Comparison of ENCODE assay signal across 11 mouse cellular contexts in genomic region chr5:148969648-148970047, GRCm38 (mm10). TPM values are rescaled to one million over a fixed set of nuclear protein-coding genes. Genes with fewer than 3 reads are reported as not detected.
DNase-seq lines count a peak whose midpoint lies in the region; ATAC-seq and TF ChIP-seq lines count a peak whose summit lies in the region.
"Had no signal": no experiment of that assay in that cellular context is flagged by ENCODE, and none has a peak within 500 bp of the region (broad histone marks: within the 10 kb centered on the region; RNA-seq: fewer than 3 reads in every experiment).

No protein-coding gene starts in this region.

- H3K9ac ChIP-seq in hindbrain, postnatal 0 days (replicated peaks; ENCODE audit: low read length) = no peak overlapping the region
- no peak overlapping the region for H3K9ac ChIP-seq in hindbrain, embryonic 12.5 days
- no peak overlapping the region for H3K9ac ChIP-seq in kidney, embryonic 14.5 days (ENCODE audit: low read depth, low read length)
- H3K9ac ChIP-seq in stomach, embryonic 15.5 days = no peak overlapping the region
- H3K9ac ChIP-seq in forebrain, postnatal 0 days = no peak overlapping the region
- H3K9ac ChIP-seq: midbrain, embryonic 12.5 days had no signal

- no peaks in the 10 kb centered on the region for H3K27me3 ChIP-seq in hindbrain, postnatal 0 days (ENCODE audit: insufficient read depth, low read length)
- H3K27me3 ChIP-seq in hindbrain, embryonic 12.5 days = no peaks in the 10 kb centered on the region
- no peaks in the 10 kb centered on the region for H3K27me3 ChIP-seq in kidney, embryonic 14.5 days (ENCODE audit: control insufficient read depth, insufficient read depth, low read length)
- H3K27me3 ChIP-seq in stomach, embryonic 15.5 days (replicated peaks) = no peaks in the 10 kb centered on the region
- H3K27me3 ChIP-seq in forebrain, postnatal 0 days (ENCODE audit: insufficient read depth, low read length) = no peaks in the 10 kb centered on the region
- H3K27me3 ChIP-seq: midbrain, embryonic 12.5 days had no signal

- ATAC-seq in hindbrain, postnatal 0 days = no peak
- no peak for ATAC-seq in hindbrain, embryonic 12.5 days (ENCODE audit: low FRiP score)
- ATAC-seq in kidney, embryonic 14.5 days (ENCODE audit: low FRiP score, low TSS enrichment) = peak; percentile 62
- ATAC-seq in stomach, embryonic 15.5 days (ENCODE audit: insufficient read depth, low FRiP score, low read depth) = no peak
- no peak for ATAC-seq in forebrain, postnatal 0 days

- no peak overlapping the region for H3K27ac ChIP-seq in hindbrain, postnatal 0 days
- H3K27ac ChIP-seq in hindbrain, embryonic 12.5 days = no peak overlapping the region
- H3K27ac ChIP-seq in kidney, embryonic 14.5 days (ENCODE audit: low read depth, low read length) = peak overlapping the region; percentile 70; the same call in 1 of the 2 replicates
- H3K27ac ChIP-seq in stomach, embryonic 15.5 days = peak overlapping the region; percentile 28; the same call in 1 of the 2 replicates
- no peak overlapping the region for H3K27ac ChIP-seq in forebrain, postnatal 0 days (ENCODE audit: low read depth, low read length)
- H3K27ac ChIP-seq: midbrain, embryonic 12.5 days had no signal

- no peak for TF ChIP-seq CTCF in hindbrain, postnatal 0 days (IDR thresholded peaks at IDR 0.05; ENCODE audit: low read depth)
- TF ChIP-seq CTCF in forebrain, postnatal 0 days (IDR thresholded peaks at IDR 0.05; ENCODE audit: low read depth) = no peak

- DNase-seq in hindbrain, postnatal 0 days (ENCODE audit: low spot score) = peak; percentile 22
- peak; percentile 39 for DNase-seq in gastrocnemius, postnatal 36 days
- DNase-seq in spleen, postnatal 14 days (ENCODE audit: low spot score in 2 of 2) = no peak
- no peak for DNase-seq in forebrain, postnatal 0 days
- DNase-seq in cerebellum, postnatal 25 days = no peak

- no peak overlapping the region for H3K4me2 ChIP-seq in hindbrain, postnatal 0 days (ENCODE audit: low read depth, low read length)
- no peak overlapping the region for H3K4me2 ChIP-seq in hindbrain, embryonic 12.5 days (replicated peaks)
- H3K4me2 ChIP-seq in kidney, embryonic 14.5 days (replicated peaks; ENCODE audit: low read depth, low read length) = no peak overlapping the region
- no peak overlapping the region for H3K4me2 ChIP-seq in stomach, embryonic 15.5 days
- no peak overlapping the region for H3K4me2 ChIP-seq in forebrain, postnatal 0 days (ENCODE audit: low read depth)
- H3K4me2 ChIP-seq: midbrain, embryonic 12.5 days had no signal

- 54% methylated on average over 9 of the region's 9 CpGs for WGBS in hindbrain, postnatal 0 days
- WGBS in hindbrain, embryonic 12.5 days = 66% methylated on average over 9 of the region's 9 CpGs
- 31% methylated on average over 9 of the region's 9 CpGs for WGBS in kidney, embryonic 14.5 days
- WGBS in stomach, embryonic 15.5 days = 54% methylated on average over 9 of the region's 9 CpGs
- 63% methylated on average over 9 of the region's 9 CpGs for WGBS in forebrain, postnatal 0 days

- intact Hi-C loops in gastrocnemius, postnatal 36 days (cut with DNase I) = no loop called here

- H3K36me3 ChIP-seq in hindbrain, postnatal 0 days (ENCODE audit: insufficient read depth, low read length) = no peaks in the 10 kb centered on the region
- H3K36me3 ChIP-seq in hindbrain, embryonic 12.5 days = no peaks in the 10 kb centered on the region
- H3K36me3 ChIP-seq in kidney, embryonic 14.5 days (ENCODE audit: control insufficient read depth, insufficient read depth, low read length) = no peaks in the 10 kb centered on the region
- no peaks in the 10 kb centered on the region for H3K36me3 ChIP-seq in stomach, embryonic 15.5 days
- H3K36me3 ChIP-seq in forebrain, postnatal 0 days (ENCODE audit: insufficient read depth) = no peaks in the 10 kb centered on the region
- H3K36me3 ChIP-seq: midbrain, embryonic 12.5 days had no signal

- H3K4me1 ChIP-seq in hindbrain, postnatal 0 days (ENCODE audit: insufficient read depth, low read length) = peaks cover 16% of the 10 kb centered on the region; the same call in 1 of the 2 replicates
- peaks cover 27% of the 10 kb centered on the region for H3K4me1 ChIP-seq in hindbrain, embryonic 12.5 days
- peaks cover 24% of the 10 kb centered on the region for H3K4me1 ChIP-seq in kidney, embryonic 14.5 days (ENCODE audit: control insufficient read depth, insufficient read depth, low read length)
- H3K4me1 ChIP-seq in stomach, embryonic 15.5 days = peaks cover 29% of the 10 kb centered on the region
- H3K4me1 ChIP-seq in forebrain, postnatal 0 days (ENCODE audit: insufficient read depth) = peaks cover 26% of the 10 kb centered on the region

- H3K9me3 ChIP-seq in hindbrain, postnatal 0 days (ENCODE audit: low read length) = no peaks in the 10 kb centered on the region
- no peaks in the 10 kb centered on the region for H3K9me3 ChIP-seq in hindbrain, embryonic 12.5 days (replicated peaks)
- no peaks in the 10 kb centered on the region for H3K9me3 ChIP-seq in kidney, embryonic 14.5 days (ENCODE audit: control insufficient read depth, low read length)
- H3K9me3 ChIP-seq in stomach, embryonic 15.5 days = no peaks in the 10 kb centered on the region
- H3K9me3 ChIP-seq in forebrain, postnatal 0 days (ENCODE audit: low read length) = no peaks in the 10 kb centered on the region
- H3K9me3 ChIP-seq: midbrain, embryonic 12.5 days had no signal

- no peak overlapping the region for H3K4me3 ChIP-seq in hindbrain, postnatal 0 days (ENCODE audit: low read length)
- no peak overlapping the region for H3K4me3 ChIP-seq in hindbrain, embryonic 12.5 days
- no peak overlapping the region for H3K4me3 ChIP-seq in kidney, embryonic 14.5 days (ENCODE audit: low read length)
- H3K4me3 ChIP-seq in stomach, embryonic 15.5 days (replicated peaks) = no peak overlapping the region
- H3K4me3 ChIP-seq in forebrain, postnatal 0 days (ENCODE audit: low read depth, low read length) = no peak overlapping the region
- H3K4me3 ChIP-seq: erythroblast, embryonic 14.5 days; midbrain, embryonic 12.5 days had no signal

RNA-seq across cellular contexts. Expression of gene Gm42791, which starts 25.3 kb away (rescaled TPM):
- not detected in 2 replicates for total RNA-seq in hindbrain, postnatal 0 days (2014; rRNA removed)
- polyA plus RNA-seq in hindbrain, postnatal 0 days (2015; fragmentation: Nextera tagmentation; extraction: Ambion mirVana) = 1.6 and 6.1 TPM in 2 replicates
- polyA plus RNA-seq in hindbrain, embryonic 12.5 days (2016; fragmentation: Nextera tagmentation; extraction: Ambion mirVana) = 0.49 and 3.3 TPM in 2 replicates
- 1 to 10 TPM; 1.4 to 2.5 TPM for total RNA-seq in gastrocnemius, postnatal 36 days (2021)
- polyA plus RNA-seq in kidney, embryonic 14.5 days (2014; fragmentation: Nextera tagmentation; extraction: Ambion mirVana) = 0.47 TPM in 1 of 2 replicates, not detected in the other
- polyA plus RNA-seq in stomach, embryonic 15.5 days (2015; fragmentation: Nextera tagmentation; extraction: Ambion mirVana) = 0.67 and 0.80 TPM in 2 replicates
- total RNA-seq in forebrain, postnatal 0 days (2014; rRNA removed) = not detected in 2 replicates
- polyA plus RNA-seq in forebrain, postnatal 0 days (2015; fragmentation: Nextera tagmentation; extraction: Ambion mirVana) = 2.0 and 5.7 TPM in 2 replicates
- total RNA-seq: ES-E14 had no signal

RNA-seq across cellular contexts. Expression of gene Katnal1, which starts 40.5 kb away (rescaled TPM):
- total RNA-seq in hindbrain, postnatal 0 days (2014; rRNA removed) = 33.7 and 34.3 TPM in 2 replicates
- polyA plus RNA-seq in hindbrain, postnatal 0 days (2015; fragmentation: Nextera tagmentation; extraction: Ambion mirVana) = 23.8 and 28.1 TPM in 2 replicates
- 30.8 and 34.4 TPM in 2 replicates for polyA plus RNA-seq in hindbrain, embryonic 12.5 days (2016; fragmentation: Nextera tagmentation; extraction: Ambion mirVana)
- total RNA-seq in gastrocnemius, postnatal 36 days (2021) = 1 to 10 TPM; 4.3 to 5.0 TPM
- 7.7 and 13.3 TPM in 2 replicates for polyA plus RNA-seq in kidney, embryonic 14.5 days (2014; fragmentation: Nextera tagmentation; extraction: Ambion mirVana)
- 12.0 and 12.2 TPM in 2 replicates for polyA plus RNA-seq in stomach, embryonic 15.5 days (2015; fragmentation: Nextera tagmentation; extraction: Ambion mirVana)
- 45.0 and 47.9 TPM in 2 replicates for total RNA-seq in forebrain, postnatal 0 days (2014; rRNA removed)
- 18.0 and 24.0 TPM in 2 replicates for polyA plus RNA-seq in forebrain, postnatal 0 days (2015; fragmentation: Nextera tagmentation; extraction: Ambion mirVana)

Comparison
In these comparisons a context has a peak if more than half of its experiments do, and no peak if none do; other contexts are left out.
1. DNase-seq: peak in hindbrain, postnatal 0 days (single experiment) and gastrocnemius, postnatal 36 days (2 of 2); none in spleen, postnatal 14 days (0 of 2), forebrain, postnatal 0 days (single experiment) and cerebellum, postnatal 25 days (0 of 2).
2. H3K27ac ChIP-seq: peak in kidney, embryonic 14.5 days (single experiment) and stomach, embryonic 15.5 days (single experiment); none in hindbrain, postnatal 0 days (single experiment), hindbrain, embryonic 12.5 days (single experiment) and forebrain, postnatal 0 days (single experiment).